Mouse (Mus musculus): ENCODE data around the gene Alkbh1. TPM values are rescaled to one million over a fixed set of nuclear protein-coding genes. Genes with fewer than 3 reads are reported as not detected.
A peak's percentile ranks its signal among the peaks of the same experiment; 100 is the strongest.

Alkbh1 gene
- total RNA-seq, 2 experiments from 2014 or later: 16.7 to 18.5 TPM

DNA sequence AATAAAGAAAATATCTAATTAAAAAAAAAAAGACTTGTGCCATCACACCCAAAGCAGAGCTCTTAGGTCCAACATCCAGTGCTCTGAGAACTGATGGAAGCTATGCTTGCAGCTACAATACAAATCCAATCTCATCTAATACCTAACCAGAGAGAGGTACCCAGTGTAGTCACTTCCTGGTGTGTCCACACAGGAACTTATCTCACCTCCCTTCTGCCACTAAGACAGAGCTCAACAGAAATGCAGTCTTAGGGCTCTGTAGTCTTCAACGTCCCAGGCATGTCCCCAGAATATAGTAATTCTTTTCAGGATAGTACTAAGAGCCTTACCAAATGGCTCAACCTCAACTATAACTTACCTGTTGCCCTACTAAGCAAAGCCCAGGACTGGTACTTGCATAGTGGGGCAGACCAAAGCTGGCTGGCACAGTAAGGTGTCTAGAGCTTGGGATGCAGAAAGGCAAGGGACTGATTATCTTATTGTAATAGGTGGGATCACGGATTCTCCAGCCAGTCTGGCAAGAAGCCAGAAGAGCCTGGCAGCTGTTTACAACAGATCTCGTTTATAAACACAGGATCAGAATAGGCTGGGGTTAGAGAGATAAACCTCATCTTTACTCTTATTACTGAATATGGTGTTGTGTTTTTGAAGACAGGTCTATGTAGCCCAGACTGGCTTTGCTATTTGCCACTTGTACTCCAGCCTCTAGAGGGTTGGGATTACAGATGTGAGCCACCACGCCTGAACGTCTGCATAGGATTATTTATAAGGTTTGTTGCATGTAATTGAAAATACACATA is 21.9 kb downstream of the Alkbh1 start:
- DNase-seq (ENCODE audit: low spot score in 2 of 2): no peak

DNA sequence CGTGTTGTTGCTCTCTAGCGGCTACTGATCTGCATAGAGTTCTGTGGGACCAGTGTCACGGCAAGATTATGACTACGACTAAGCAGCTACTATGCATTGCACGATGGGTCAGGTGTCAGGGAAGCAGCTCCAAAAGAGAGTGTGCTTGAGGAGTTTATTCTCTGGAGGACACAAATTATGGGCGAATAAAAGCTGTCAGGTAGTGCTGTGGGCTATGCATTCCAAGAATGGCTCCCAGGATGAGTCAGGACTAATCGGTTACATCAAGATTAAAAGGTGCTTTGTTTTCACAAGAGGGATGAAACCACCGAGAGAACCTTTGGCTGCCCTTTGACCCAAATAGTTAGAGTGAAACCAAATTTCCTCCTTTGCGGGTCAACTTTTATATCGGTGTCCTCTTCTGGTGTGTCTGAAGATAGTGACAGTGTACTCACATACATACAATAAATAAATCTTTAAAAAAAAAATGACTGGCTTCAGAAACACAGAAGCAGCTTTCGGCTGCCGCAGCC is 23.8 kb downstream of the Alkbh1 start:
- no peak for DNase-seq (ENCODE audit: low spot score in 2 of 2)

- DNase-seq (ENCODE audit: low spot score in 2 of 2): no peak
These were observed 24.9 kb downstream of the Alkbh1 start for GRCm38 (mm10) chr12:87418921-87419320.

DNA sequence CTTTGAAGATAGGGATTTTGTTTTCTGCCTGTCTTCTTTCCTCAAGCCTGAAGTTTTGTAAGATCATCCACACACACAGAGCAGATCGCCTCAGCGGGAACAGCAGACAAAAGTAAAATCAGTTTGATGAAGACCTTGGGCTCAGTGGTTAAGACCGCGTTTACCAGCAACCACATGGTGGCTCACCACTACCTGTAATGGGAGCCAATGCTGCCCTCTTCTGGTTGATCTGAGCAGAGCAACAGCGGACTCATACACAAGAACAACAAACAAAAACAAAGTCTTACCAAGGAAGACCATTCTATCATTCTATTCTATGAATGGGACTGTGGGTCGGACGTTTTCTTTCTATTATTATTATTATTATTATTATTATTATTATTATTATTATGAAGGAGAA is 27.1 kb downstream of the Alkbh1 start:
- DNase-seq (ENCODE audit: low spot score in 2 of 2): peak in 1 of 2 experiments; percentile 18

DNA sequence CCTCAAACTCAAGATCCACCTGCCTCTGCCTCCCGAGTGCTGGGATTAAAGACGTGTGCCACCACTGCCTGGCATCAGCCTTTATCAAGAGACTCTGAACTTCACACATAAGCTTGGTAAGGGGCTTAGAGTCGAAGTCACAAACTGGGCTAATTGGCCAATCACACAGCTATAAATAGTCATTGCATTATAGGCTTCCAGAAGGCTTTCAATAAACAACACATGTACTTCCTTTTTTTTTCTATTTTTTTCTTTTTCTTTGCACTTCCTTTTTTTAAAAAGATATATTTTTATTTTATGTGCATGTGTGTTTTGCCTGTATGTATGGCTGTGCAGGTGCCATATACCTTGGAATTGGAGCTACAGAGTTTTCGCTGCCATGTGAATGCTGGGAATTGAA is 28.5 kb downstream of the Alkbh1 start:
- DNase-seq (ENCODE audit: low spot score in 2 of 2): no peak

DNA sequence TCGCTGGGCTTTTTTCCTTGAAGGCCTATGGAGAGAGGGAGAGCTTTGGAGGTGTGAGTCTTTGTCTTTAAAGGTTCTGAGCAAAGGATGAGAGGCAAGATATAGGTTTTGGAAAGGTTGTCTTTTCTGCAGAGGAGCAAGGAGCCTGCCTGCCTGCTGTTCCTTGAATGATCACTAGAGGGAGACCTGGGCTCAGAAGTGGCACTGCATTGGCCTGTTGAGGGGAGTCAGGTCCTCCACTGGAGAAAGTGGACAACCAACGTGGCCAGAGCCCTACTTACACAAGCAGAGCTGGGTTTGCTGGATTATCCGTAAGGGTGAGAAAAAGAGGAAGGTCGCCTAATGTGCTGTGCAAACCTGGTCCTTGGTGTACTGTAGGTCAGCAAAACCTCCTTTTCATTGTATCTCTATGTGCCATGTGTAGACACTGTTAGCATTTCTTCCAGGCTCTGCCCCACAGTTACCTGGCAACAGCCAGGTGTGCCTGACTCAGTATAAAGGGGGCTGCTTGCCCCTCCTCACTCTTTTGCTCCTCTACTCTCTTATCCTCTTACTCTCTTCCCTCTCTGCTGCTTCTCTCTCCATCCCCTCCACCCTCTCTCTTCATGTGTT is 30.5 kb downstream of the Alkbh1 start:
- DNase-seq (ENCODE audit: low spot score in 2 of 2): peak; percentile 59 to 62

DNA sequence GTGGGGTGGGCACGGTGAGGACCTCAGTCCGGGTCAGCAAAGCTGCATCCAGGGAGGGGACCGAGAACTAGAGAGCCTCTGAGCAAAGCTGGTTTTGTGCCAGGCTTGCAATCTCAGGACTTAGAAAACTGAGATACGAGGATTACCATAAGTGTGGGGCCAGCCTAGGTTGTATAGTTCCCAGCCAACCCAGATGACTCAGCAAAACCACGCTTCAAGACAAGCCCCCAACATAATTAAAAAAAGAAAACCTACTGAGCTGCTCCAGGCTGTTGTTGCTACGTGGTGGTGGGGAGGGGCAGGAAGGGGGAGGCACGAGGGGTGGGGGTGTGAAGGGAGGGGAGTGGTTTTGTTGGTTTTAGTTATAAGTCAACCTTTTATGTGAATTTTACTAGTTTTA is 32.8 kb downstream of the Alkbh1 start:
- DNase-seq (ENCODE audit: low spot score in 2 of 2): no peak

GRCm38 (mm10) chr12:87409123-87409522 is 34.7 kb downstream of the Alkbh1 start:
- no peak for DNase-seq (ENCODE audit: low spot score in 2 of 2)

GRCm38 (mm10) chr12:87407869-87408605 is 35.8 kb downstream of the Alkbh1 start:
- DNase-seq (ENCODE audit: low spot score in 2 of 2): no peak

DNA sequence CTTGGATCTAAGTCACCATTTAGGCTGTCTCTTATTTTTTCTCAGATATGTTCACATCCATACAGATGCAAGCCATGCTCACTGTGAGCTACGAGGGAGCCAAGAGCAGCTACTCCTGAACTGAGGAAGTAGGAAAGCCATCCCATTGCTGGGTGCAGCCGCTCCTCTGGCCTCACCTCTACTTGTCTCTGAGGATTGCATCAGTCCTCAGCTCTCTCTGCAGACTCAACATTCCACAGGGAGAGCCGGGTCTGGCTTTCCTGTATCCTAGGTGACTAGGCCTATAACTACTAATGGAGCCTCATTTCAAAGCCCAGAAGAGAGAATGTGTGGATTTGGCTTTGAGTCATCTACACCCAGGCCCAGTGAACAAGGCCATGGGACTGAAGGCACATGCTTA is 38.1 kb downstream of the Alkbh1 start:
- DNase-seq (ENCODE audit: low spot score in 2 of 2): no peak

DNA sequence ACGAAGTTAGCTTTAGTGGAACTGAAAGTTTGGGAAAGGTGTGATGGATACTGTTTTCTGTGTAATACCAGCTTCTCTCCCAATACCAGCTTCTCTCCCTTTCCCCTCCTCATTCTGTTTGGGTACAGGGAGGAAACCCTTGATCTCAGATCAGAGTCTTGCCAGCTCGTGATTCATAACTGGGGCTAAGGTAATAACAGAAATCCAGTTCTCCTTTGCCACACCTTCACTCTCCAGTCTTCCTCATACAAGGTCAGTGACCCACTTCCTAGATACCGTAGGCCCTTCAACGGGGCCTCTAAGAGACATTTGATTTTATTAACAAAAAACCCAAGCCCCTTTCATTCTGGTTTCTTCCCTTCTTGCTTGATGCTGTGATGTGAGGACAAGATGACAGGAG is 38.7 kb downstream of the Alkbh1 start:
- no peak for DNase-seq (ENCODE audit: low spot score in 2 of 2)

- no peak for DNase-seq (ENCODE audit: low spot score in 2 of 2)
These were observed 41.9 kb downstream of the Alkbh1 start for GRCm38 (mm10) chr12:87401883-87402282.

GRCm38 (mm10) chr12:87399119-87399819 is 44.5 kb downstream of the Alkbh1 start:
- no peak for DNase-seq (ENCODE audit: low spot score in 2 of 2)

GRCm38 (mm10) chr12:87397811-87398417 is 45.9 kb downstream of the Alkbh1 start:
- DNase-seq (ENCODE audit: low spot score in 2 of 2): no peak

DNA sequence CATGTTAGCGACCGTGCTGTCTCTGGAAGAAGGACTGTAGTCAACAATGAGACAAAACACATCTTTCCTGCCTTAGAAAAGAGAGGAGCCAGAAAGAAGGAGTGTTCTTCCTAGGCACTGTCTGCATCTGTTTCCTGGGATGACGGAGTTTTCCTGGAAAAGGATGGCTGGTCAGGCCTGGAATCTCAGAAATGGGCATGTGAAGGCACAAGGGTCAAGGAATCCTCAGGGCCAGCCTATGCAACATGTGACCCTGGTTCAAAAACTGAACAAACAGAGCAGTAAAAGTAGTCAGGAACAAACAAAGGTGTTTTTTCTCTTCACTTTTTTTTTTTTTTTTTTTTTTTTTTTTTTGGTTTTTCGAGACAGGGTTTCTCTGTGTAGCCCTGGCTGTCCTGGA is 46.7 kb downstream of the Alkbh1 start:
- no peak for DNase-seq (ENCODE audit: low spot score in 2 of 2)

DNA sequence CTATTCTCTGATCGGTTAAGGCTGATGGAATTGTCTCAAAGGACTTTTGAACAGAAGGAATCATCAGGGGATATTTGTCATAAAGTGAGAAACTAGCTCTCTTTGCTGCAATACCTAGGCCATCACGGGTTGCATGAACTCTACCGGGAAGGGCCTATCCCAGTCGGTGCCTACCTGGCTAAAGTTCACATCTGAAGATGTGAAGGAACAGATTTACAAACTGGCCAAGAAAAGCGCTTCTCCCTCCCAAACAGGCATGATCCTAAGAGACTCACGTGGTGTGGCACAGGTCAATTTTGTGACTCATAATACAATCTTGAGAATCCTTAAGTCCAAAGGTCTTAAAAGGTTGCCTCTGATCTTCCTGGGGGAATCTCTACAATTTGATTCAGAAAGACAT is 49.5 kb downstream of the Alkbh1 start:
- DNase-seq (ENCODE audit: low spot score in 2 of 2): no peak

- DNase-seq (ENCODE audit: low spot score in 2 of 2): no peak
These were observed 50.2 kb downstream of the Alkbh1 start for GRCm38 (mm10) chr12:87393447-87394145.

DNA sequence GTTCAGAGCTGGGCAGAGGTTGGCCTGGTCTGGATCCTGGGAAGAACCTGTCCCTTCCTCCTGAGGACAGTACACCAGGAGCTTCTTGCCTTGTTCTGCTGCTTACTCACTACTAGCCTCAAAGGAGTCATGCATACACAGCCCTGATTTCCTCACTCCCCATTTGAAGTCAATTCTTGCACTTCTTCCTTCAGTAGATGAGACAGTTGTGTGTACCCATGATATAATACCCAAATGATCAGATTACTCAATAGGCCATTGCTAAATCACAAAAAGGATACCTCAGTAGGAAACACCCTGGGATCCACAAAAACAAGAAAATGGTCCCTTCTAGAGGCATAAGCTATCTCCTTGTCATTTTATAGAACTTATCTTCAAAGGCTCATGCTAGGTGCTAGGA is 52.5 kb downstream of the Alkbh1 start:
- DNase-seq (ENCODE audit: low spot score in 2 of 2): no peak

- DNase-seq (ENCODE audit: low spot score in 2 of 2): no peak
These were observed 54.6 kb downstream of the Alkbh1 start for GRCm38 (mm10) chr12:87389231-87389630.

DNA sequence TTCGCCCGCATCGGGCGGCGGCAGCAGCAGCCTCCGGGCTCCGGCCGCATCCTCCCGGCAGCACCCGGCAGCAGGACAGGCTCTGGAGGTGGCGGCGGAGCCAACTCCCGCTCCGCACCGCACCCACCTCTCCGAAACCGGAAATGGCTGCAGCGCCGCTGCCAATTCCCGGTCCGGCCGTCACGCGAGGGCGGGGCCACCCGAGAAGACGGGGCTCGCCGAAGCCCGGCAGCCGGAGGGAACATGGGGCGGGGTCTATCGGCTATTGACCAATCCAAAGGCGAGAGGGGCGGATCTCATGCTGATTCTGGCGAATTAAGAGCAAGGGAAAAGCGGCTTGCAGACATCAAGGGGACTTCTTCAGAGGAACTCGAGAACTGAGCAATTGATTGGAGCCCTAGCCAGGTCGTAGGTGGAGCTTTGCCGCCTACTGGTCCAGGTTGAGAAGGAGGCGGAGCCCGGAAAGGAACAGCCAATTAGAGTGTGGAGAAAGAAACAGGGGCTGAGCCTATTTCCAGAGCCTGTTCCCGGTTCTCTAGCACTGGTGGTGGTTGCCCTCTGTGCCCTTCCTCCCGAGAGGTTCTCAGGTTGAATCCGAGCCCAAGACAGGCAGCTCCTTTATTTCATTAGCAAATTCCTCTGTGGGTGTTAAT is 55.6 kb downstream of the Alkbh1 start, which contains the start of gene Sptlc2:
TSS of gene Sptlc2 (minus strand) at position 234 of the 653 bp plus-strand sequence.
- peak; percentile 99 for DNase-seq (ENCODE audit: low spot score in 2 of 2)

Measured in layer of hippocampus, postnatal 14 days (tissue).